Mouse (Mus musculus) liver, embryonic 12.5 days (tissue): ENCODE measurements around the gene Vezt. TPM values are rescaled to one million over a fixed set of nuclear protein-coding genes. Genes with fewer than 3 reads are reported as not detected.

Experiments used
- ATAC-seq: fragments of 200-750 bp; cut with Nextera tagmentation; 2 replicates; pipeline ENCODE4 v1.8.0; 2017; ENCODE audit warnings: moderate number of reproducible peaks, mild to moderate bottlenecking, moderate library complexity
- H3K27ac ChIP-seq: fragments of 300-500 bp; sonication (generic); 2 replicates; pipeline ENCODE4 v1.5.1; 2016; ENCODE audit warnings: mild to moderate bottlenecking
- H3K27me3 ChIP-seq: fragments of 300-500 bp; sonication (generic); replicated peaks from 2 replicates; pipeline ENCODE4 v1.6.1; 2016; ENCODE audit warnings: mild to moderate bottlenecking, moderate library complexity
- H3K36me3 ChIP-seq: fragments of 300-500 bp; sonication (generic); 2 replicates; pipeline ENCODE4 v1.6.1; 2016; ENCODE audit warnings: mild to moderate bottlenecking, moderate library complexity
- H3K4me1 ChIP-seq: fragments of 300-500 bp; sonication (generic); 2 replicates; pipeline ENCODE4 v1.6.1; 2016
- H3K4me2 ChIP-seq: fragments of 300-500 bp; sonication (generic); 2 replicates; pipeline ENCODE4 v1.6.1; 2016; ENCODE audit warnings: mild to moderate bottlenecking, moderate library complexity
- H3K4me3 ChIP-seq: fragments of 300-500 bp; sonication (generic); 2 replicates; pipeline ENCODE4 v1.5.1; 2016; ENCODE audit warnings: mild to moderate bottlenecking, moderate library complexity
- H3K9ac ChIP-seq: fragments of 300-500 bp; sonication (generic); 2 replicates; pipeline ENCODE4 v1.6.1; 2016; ENCODE audit warnings: mild to moderate bottlenecking, moderate library complexity
- H3K9me3 ChIP-seq: fragments of 300-500 bp; sonication (generic); replicated peaks from 2 replicates; pipeline ENCODE4 v1.6.1; 2016; ENCODE audit warnings: mild to moderate bottlenecking, moderate library complexity
- WGBS: fragments of 180-500 bp; shearing (Covaris S2); methylation state at CpG from one replicate; pipeline ENCODE4 v1.1.7; 2016; ENCODE audit not compliant: insufficient replicate concordance; 5-methylcytosine and 5-hydroxymethylcytosine counted together
- polyA plus RNA-seq: library from polyadenylated mRNA; unstranded; fragments of >200 nt; fragmentation: Nextera tagmentation; extraction: Ambion mirVana; gene quantifications from 2 replicates; pipeline ENCODE4 v1.2.1, GENCODE M21; 2016

Gene Vezt
- polyA plus RNA-seq, 1 experiment from 2014 or later, result 13.3 TPM

DNA sequence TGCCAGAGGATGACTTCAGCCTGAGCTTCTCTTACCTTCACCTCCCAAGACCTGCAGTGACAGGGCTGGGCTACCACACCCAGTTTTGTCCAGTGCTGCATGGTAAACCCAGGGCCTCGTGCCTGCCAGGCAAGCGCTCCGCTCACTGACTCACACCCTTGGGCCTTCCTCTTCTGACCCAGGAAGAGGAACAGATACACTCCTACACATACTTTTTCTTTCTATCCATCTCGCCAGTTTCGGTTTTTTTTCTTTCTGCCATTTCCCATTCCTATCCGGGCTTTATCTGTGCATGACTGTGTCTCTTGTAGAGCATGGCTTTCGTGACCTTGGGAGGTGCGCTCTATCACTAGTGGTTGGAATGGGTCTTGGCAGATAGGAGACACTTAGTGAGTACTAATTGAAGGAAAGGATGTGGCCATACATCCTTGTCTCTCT is 24.0 kb upstream of the Vezt start:
- H3K9ac ChIP-seq, result no peak overlapping the region

DNA sequence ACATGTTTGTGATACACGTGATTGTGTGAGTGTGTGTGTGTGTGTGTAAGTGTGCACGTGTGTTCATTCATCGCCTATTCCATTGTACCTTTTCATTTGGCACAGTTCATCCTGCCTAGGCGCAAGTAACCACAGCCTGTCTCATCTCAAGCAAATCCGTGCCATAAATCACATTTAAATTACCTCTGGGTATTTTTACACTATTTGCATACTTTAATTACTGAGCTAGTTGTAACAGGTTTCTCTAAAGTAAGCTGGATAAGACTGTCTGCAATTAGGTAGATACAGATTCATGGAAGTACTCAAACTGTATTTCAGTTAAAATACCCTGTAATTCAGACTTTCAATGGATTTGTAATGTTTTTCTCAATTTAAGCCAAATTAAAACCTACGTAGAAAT is 20.9 kb upstream of the Vezt start:
- no peak overlapping the region for H3K4me2 ChIP-seq
- H3K4me1 ChIP-seq, result peaks cover 44% of the 10 kb centered on the region
- ATAC-seq, result no peak
- no peaks in the 10 kb centered on the region for H3K9me3 ChIP-seq
- no peak overlapping the region for H3K27ac ChIP-seq
- H3K36me3 ChIP-seq, result no peaks in the 10 kb centered on the region
- H3K27me3 ChIP-seq, result no peaks in the 10 kb centered on the region
- H3K9ac ChIP-seq, result no peak overlapping the region
- H3K4me3 ChIP-seq, result no peak overlapping the region
- 75% methylated on average over 6 of the region's 6 CpGs for WGBS

More for the DNA sequence above, 24.0 kb upstream of the Vezt start:
- no peaks in the 10 kb centered on the region for H3K36me3 ChIP-seq
- H3K4me2 ChIP-seq, result no peak overlapping the region
- H3K27me3 ChIP-seq, result no peaks in the 10 kb centered on the region
- H3K4me3 ChIP-seq, result no peak overlapping the region
- H3K27ac ChIP-seq, result no peak overlapping the region
- WGBS, result 57% methylated on average over 8 of the region's 8 CpGs
- H3K9me3 ChIP-seq, result no peaks in the 10 kb centered on the region
- peak; percentile 59 for ATAC-seq
- H3K4me1 ChIP-seq, result peaks cover 31% of the 10 kb centered on the region

DNA sequence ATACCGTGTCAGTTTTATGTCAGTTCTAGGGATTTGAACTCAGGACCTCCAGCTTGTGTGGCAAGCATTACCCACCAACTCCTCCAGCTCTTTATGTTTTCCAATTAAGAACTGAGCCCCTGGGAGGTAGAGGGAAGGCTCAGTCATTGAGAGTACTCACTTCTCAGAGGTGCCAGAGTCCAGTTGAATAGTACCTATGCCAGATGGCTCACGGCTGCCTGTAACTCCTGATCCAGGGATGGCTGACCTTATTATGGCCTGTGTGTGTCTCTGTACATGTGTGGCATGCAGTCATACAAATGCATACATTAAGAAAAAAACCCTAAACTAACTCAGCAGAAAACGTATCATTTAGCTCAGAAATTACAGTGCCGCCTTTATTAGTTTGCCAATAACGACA is 15.1 kb upstream of the Vezt start:
- Histone ChIP-seq H3K9ac (no peak overlapping the region), H3K27me3 (no peaks in the 10 kb centered on the region), H3K4me1 (peaks cover 69% of the 10 kb centered on the region), H3K27ac (peak overlapping the region; percentile 22; the same call in 1 of the 2 replicates), H3K36me3 (peaks cover 9% of the 10 kb centered on the region), H3K4me2 (no peak overlapping the region), H3K9me3 (no peaks in the 10 kb centered on the region), H3K4me3 (no peak overlapping the region)
- 84% methylated on average over 5 of the region's 5 CpGs for WGBS
- no peak for ATAC-seq

DNA sequence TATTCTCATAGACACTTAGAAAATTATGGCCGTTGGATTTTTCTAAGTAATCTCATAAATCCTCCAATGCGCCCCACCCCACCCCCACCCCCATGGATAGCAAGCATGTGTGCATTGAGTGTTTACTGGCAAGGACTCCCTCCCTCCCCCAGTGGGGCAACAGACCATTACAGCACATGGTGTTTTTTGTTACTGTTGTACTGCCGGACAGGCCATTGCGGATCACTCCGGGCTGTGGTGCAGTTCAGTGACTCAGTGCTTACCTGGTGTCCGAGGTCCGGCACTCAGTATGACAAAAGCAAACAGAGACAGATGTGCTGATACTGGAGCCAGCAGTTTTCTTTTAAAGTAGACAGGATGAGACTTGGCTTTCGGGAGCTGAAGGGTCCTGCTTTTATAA is 13.5 kb upstream of the Vezt start:
- Histone ChIP-seq H3K4me3 (no peak overlapping the region), H3K4me1 (peaks cover 63% of the 10 kb centered on the region), H3K27ac (peak overlapping the region; percentile 94), H3K4me2 (peak overlapping the region; percentile 74), H3K9ac (peak overlapping the region; percentile 19; the same call in 1 of the 2 replicates), H3K27me3 (no peaks in the 10 kb centered on the region), H3K9me3 (no peaks in the 10 kb centered on the region), H3K36me3 (peaks cover 25% of the 10 kb centered on the region)
- WGBS, result 63% methylated on average over 8 of the region's 8 CpGs
- no peak for ATAC-seq

DNA sequence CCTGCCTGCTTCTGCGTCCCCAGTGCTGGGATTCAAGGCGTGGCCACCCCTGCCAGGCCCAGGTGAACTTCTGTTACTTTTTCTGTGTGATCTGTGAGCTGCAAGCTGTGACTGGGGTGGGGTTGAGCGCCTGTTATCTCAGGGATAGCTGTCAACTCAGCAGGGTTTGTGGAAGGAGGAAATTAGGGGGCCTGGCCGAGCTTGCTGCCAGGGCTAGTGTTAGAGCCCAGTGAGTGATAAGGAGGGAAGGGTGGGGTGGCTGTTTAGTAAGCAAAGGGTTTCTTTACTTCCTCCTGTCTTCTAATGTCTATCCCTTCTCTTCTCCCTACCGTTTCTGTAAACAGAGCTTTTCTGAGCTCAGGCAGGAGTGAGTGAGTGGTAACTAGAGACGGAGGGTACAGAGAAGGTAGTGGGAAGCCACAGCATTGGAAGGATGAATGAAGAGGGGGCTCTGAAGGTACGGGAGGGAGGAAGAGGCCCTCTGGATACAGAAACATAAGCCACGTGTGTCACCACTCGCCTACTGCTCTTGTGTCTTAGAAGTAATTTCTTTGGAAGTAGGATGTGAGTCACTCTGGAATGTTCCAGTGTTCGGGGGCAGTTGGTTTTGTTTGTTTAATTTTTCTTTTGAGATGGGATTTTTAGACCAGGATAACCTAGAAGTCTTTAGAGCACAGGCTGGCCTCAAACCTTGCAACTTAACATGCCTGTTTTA is 12.4 kb upstream of the Vezt start:
- peak; percentile 99 for ATAC-seq
- H3K4me2 ChIP-seq, result peak overlapping the region; percentile 74

DNA sequence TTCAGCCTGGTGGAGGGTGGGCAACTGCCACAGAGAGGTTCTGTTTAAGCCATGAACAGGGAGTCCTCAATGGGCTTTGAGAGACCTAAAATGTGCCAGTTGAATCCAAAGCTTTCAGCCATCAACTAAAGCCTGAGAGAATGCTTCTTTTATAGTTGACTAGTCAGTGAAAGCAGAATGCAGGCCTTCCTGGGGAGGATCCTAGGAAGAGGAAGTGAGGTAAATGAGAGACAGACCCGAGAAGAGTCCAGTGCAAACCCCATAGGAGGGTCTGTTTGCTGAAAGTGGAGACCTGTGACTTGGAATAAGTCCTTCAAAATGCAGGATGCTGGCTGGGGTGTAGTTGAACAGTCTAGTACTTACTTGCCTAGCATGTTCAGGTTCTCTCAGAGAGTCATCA is 11.4 kb upstream of the Vezt start:
- no peak overlapping the region for H3K9ac ChIP-seq
- no peak for ATAC-seq
- peaks cover 35% of the 10 kb centered on the region for H3K36me3 ChIP-seq
- H3K27ac ChIP-seq, result peak overlapping the region; percentile 94
- WGBS, result 20% methylated on average over 1 of the region's 1 CpGs
- H3K4me3 ChIP-seq, result no peak overlapping the region
- no peaks in the 10 kb centered on the region for H3K27me3 ChIP-seq
- H3K9me3 ChIP-seq, result no peaks in the 10 kb centered on the region
- peaks cover 53% of the 10 kb centered on the region for H3K4me1 ChIP-seq
- H3K4me2 ChIP-seq, result peak overlapping the region; percentile 74

More for the DNA sequence above, 12.4 kb upstream of the Vezt start:
- Histone ChIP-seq H3K4me1 (peaks cover 53% of the 10 kb centered on the region), H3K4me3 (peak overlapping the region; percentile 38), H3K9ac (peak overlapping the region; percentile 58), H3K9me3 (no peaks in the 10 kb centered on the region), H3K27ac (peak overlapping the region; percentile 94), H3K36me3 (peaks cover 35% of the 10 kb centered on the region), H3K27me3 (no peaks in the 10 kb centered on the region)
- WGBS, result 7% methylated on average over 10 of the region's 10 CpGs

DNA sequence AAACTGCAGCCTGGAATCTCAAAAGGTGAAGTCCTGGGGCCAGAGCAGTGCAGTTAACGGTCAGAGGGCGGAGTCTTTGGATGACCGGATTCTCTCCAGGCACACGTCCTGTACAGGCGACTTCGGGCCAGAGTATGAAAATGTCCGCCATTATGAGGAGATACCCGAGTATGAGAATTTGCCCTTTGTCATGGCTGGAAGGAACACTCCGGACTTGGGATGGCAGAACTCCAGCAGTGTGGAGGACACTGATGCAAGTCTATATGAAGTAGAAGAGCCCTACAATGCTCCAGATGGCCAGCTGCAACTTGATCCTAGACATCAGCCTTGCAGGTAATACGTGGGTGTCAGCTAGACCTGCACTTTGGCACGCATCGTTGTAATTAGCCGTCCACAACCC is 9.7 kb upstream of the Vezt start:
- no peak for ATAC-seq
- Histone ChIP-seq H3K36me3 (peaks cover 35% of the 10 kb centered on the region), H3K4me3 (no peak overlapping the region), H3K9ac (no peak overlapping the region), H3K4me1 (peaks cover 46% of the 10 kb centered on the region), H3K4me2 (no peak overlapping the region), H3K9me3 (no peaks in the 10 kb centered on the region), H3K27ac (no peak overlapping the region), H3K27me3 (no peaks in the 10 kb centered on the region)
- 85% methylated on average over 13 of the region's 13 CpGs for WGBS

DNA sequence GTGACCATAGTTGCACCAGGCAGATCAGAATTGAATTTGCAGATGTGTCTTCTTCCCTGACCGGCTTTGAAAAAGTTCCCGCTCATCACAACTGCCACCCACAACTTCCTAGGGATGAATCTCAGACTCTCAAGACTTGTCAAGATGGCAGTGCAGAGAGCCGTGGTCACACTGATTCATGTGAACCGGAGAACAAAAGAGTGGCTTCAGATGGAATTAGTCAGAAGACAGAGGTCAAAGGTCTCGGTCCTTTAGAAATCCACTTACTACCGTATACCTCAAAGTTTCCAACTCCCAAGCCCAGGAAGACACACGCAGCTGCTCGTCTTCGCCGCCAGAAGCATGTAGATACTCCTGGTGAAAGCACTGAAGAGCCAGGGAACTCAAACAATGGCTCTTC is 8.3 kb upstream of the Vezt start:
- ATAC-seq, result no peak
- Histone ChIP-seq H3K9ac (no peak overlapping the region), H3K36me3 (peaks cover 35% of the 10 kb centered on the region), H3K4me1 (peaks cover 32% of the 10 kb centered on the region), H3K27ac (no peak overlapping the region), H3K9me3 (no peaks in the 10 kb centered on the region), H3K4me2 (no peak overlapping the region), H3K27me3 (no peaks in the 10 kb centered on the region), H3K4me3 (no peak overlapping the region)
- WGBS, result 87% methylated on average over 10 of the region's 10 CpGs

DNA sequence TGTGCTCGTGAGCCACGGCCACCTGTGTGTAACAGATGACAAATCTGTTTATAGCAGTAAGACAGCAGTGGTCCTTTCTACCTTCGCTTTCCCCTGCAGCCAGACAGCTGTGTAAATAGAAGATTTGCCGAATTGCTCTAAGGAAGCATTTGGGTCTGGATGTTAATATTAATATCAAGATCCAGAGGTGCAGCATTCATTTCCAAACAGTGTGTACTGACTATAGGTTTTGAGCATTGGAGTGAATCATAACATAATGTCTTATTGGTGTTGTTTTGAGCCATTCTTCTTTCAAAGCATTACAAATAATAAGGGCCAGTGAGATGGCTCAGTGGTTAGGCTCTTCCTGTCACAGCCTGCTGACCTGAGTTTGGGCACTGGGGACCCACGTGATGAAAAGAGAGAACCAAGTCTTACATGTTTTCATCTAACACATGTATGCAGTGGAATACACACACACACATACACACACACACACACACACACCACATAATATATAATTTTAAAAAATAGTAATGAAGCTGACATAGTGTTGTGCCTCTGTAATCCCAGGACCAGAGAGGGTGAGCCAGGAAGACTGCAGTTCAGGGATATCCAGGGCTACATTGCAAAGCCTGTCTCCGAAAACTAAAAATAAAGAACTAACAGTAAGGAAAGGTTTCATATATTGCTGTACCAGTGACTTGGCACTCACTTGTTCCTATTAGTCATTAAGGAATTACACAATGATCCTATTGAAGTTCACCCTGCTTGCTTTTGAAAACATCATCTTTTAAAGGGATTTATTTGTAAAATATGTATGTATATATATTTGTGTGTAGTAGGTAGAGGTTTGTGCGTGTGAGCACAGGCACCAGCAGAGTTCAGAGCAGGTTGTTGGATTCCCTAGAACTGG is 3.0 kb upstream of the Vezt start:
- H3K36me3 ChIP-seq, result peaks cover 5% of the 10 kb centered on the region; the same call in 1 of the 2 replicates
- H3K4me1 ChIP-seq, result peaks cover 27% of the 10 kb centered on the region
- 0 out of 2 replicates have a peak overlapping the region, but pooled peaks have one; percentile 13 for H3K4me2 ChIP-seq
- no peak overlapping the region for H3K9ac ChIP-seq
- no peaks in the 10 kb centered on the region for H3K9me3 ChIP-seq
- 81% methylated on average over 7 of the region's 7 CpGs for WGBS
- no peak for ATAC-seq
- H3K27me3 ChIP-seq, result no peaks in the 10 kb centered on the region
- no peak overlapping the region for H3K4me3 ChIP-seq
- no peak overlapping the region for H3K27ac ChIP-seq

DNA sequence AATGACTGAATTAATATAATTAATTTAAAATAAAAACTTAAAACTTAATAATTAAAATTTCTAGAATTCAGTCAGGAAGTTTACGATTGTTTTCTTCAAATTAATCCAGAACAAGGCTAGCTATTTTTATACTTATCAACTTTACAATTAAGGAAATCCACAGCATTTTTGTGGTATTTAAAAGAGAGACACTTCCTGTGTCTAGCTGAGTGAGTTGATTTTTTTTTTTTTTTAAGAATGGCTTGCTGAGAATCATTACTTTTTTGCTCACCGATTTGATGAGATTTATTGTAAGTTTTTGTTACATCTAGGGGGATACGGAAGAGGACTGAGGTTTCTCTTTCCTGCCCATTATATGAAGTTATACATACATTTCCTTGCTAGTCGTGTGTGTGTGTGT is 2.0 kb upstream of the Vezt start:
- H3K4me1 ChIP-seq, result peaks cover 35% of the 10 kb centered on the region
- WGBS, result 70% methylated on average over 4 of the region's 4 CpGs
- no peaks in the 10 kb centered on the region for H3K36me3 ChIP-seq
- H3K27me3 ChIP-seq, result no peaks in the 10 kb centered on the region
- no peaks in the 10 kb centered on the region for H3K9me3 ChIP-seq
- no peak for ATAC-seq
- no peak overlapping the region for H3K27ac ChIP-seq
- 0 out of 2 replicates have a peak overlapping the region, but pooled peaks have one; percentile 96 for H3K9ac ChIP-seq
- peak overlapping the region; percentile 75; the same call in 1 of the 2 replicates for H3K4me3 ChIP-seq
- peak overlapping the region; percentile 83; the same call in 1 of the 2 replicates for H3K4me2 ChIP-seq

DNA sequence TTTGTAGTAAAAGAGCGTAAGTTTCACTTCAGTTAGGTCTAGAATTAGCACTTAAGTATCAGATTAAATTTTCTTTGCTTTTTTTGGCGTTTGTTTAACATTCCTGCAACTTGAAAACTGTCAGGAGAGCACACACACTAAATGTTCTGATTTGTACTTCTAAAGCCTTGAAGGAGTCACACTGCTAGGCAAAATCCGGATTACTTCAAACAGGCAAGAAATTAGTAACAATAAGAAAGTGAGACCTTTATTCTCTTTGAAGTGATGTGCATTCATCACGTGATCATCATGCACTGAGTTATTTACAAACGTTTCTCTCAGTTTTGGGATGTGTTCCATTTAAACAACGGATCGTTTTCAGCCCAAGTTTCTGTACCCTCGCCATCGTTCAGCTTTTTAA is 1.6 kb upstream of the Vezt start:
- peak overlapping the region; percentile 83 for H3K4me2 ChIP-seq
- 59% methylated on average over 9 of the region's 9 CpGs for WGBS
- no peak overlapping the region for H3K27ac ChIP-seq
- H3K4me3 ChIP-seq, result peak overlapping the region; percentile 75
- H3K9me3 ChIP-seq, result no peaks in the 10 kb centered on the region
- no peaks in the 10 kb centered on the region for H3K36me3 ChIP-seq
- peaks cover 35% of the 10 kb centered on the region for H3K4me1 ChIP-seq
- no peaks in the 10 kb centered on the region for H3K27me3 ChIP-seq
- no peak for ATAC-seq
- H3K9ac ChIP-seq, result peak overlapping the region; percentile 96

DNA sequence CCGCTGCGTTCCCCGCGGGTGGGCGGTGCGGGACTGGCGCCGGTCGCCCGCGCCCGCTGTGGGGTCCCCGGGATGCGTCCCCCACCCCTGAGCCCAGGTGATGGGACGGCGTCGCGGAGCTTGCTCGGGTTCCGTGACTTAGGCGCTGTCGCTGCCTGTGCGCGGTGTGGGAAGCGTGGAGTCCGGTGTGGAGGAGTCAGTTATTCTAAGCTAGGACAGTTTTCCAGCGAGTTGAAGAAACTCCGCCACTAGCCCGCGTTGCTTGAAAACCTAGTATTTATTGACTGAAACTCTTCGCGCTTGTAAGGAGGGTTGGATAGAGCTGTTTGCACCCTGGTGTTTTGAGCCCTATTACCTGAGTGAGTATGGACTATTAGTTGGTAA is 750 bp upstream of the Vezt start:
- H3K27me3 ChIP-seq, result no peaks in the 10 kb centered on the region
- H3K9me3 ChIP-seq, result no peaks in the 10 kb centered on the region
- under 1% methylated on average over 22 of the region's 32 CpGs for WGBS
- peaks cover 35% of the 10 kb centered on the region for H3K4me1 ChIP-seq
- peak overlapping the region; percentile 88 for H3K27ac ChIP-seq
- ATAC-seq, result peak; percentile 17
- peak overlapping the region; percentile 96 for H3K9ac ChIP-seq
- peak overlapping the region; percentile 75 for H3K4me3 ChIP-seq
- no peaks in the 10 kb centered on the region for H3K36me3 ChIP-seq
- H3K4me2 ChIP-seq, result peak overlapping the region; percentile 83
